Mouse (Mus musculus) cerebellum, adult 9-10 months (tissue): Measurements from ENCODE around the gene Acox1.

ENCODE experiments used
- DNase-seq: peaks from one replicate; pipeline ENCODE4 v3.0.0; 2022

The Acox1 gene

DNA sequence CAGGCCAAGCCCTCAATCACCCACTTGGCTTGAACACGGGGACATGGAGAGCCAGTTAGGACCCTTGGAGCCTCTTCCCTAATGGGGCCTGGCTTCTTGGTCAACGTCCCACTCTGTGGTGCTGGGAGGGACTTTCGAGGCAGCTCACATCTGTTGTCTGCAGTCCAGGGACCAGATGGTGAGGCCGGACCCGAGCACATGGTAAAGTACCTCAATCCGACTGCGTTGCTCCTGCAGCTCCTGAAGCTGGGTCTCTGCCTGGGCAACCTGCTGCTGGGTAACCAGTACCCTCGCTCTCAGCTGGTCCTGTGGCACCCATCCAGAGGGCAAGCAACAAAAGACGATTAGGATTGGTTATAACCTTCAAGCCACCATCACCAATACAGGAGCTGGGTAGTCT lies 70.9 kb downstream of the Acox1 start:
- peak; percentile 41 for DNase-seq

DNA sequence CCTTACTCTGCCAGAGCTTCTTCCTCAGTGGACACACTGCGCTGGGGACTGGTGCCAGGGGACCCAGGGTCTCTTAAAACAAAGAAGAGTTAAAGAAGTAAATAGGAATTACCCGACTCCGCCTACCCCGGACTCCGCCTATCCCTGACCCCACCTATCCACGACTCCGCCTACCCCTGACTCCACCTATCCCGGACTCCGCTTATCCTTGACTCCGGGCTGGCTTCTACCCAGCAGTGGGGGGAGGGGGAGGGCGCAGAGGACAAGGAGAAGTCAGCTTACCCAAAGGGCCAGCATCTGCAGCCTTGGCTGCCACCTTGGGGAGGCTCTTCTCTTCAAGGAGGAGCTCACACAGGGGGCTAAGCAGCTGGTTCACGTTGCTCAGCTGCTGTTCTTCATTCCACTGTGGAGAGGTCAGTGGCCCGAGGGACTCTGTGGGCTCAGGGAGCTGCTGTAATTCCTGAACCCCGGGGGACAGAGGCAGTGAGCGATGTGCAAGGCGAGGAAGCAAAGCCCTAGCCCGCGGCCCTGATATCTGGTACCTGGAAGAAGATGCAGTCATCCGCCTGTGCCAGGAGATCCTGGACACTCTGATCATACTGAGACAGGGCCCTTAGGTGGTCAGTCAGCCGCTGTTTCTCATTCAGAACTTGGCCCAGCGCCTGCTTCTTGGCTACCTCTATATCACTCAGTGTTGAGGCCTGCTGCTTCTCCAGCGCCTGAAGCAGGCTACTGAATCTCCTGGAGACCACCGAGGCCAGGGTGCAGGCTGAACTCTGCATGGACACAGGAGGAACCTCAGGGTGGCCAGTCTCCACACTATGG lies 71.5 kb downstream of the Acox1 start, which contains the start of gene Trim47:
Trim47 (minus strand) TSS at position 55 of the 825 bp plus-strand sequence.
- DNase-seq, result peak; percentile 61

DNA sequence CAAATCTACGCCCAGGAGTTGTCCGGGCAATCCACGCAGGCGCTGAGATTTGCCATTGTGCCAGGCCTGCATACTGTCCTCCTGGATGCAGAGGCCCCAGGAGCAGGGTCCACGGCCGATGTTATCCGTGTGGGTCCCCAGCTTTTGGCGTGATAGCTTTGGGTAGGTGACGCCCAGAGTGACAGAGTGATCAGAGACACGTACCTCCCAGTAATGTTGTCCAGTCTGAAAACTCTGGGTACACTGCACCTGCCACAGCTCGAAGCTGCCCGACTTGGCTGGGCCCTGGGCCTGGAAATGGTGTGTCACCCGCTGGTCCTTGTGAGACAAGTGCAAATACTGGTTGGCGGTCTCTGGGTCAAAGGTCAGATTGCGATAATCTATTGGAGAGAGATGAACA lies 72.6 kb downstream of the Acox1 start:
- DNase-seq, result peak; percentile 30
